Mouse (Mus musculus) kidney, embryonic 15.5 days (tissue): ENCODE measurements around the gene Arih1. TPM values are rescaled to one million over a fixed set of nuclear protein-coding genes. Genes with fewer than 3 reads are reported as not detected.

ENCODE experiments used
- ATAC-seq: fragments of 200-750 bp; cut with Nextera tagmentation; replicated peaks from 2 replicates; pipeline ENCODE4 v1.8.0; 2017; ENCODE audit warnings: moderate TSS enrichment; ENCODE audit not compliant: low FRiP score
- H3K27ac ChIP-seq: fragments of 300-500 bp; sonication (generic); 2 replicates; pipeline ENCODE4 v1.5.1; 2015; ENCODE audit warnings: mild to moderate bottlenecking, inconsistent platforms
- H3K27me3 ChIP-seq: fragments of 300-500 bp; sonication (generic); 2 replicates; pipeline ENCODE4 v1.6.1; 2015; ENCODE audit warnings: inconsistent platforms
- H3K36me3 ChIP-seq: fragments of 300-500 bp; sonication (generic); 2 replicates; pipeline ENCODE4 v1.6.1; 2015; ENCODE audit warnings: inconsistent platforms
- H3K4me1 ChIP-seq: fragments of 300-500 bp; sonication (generic); 2 replicates; pipeline ENCODE4 v1.6.1; 2015; ENCODE audit warnings: inconsistent platforms
- H3K4me2 ChIP-seq: fragments of 300-500 bp; sonication (generic); 2 replicates; pipeline ENCODE4 v1.6.1; 2015; ENCODE audit warnings: moderate library complexity, mild to moderate bottlenecking, inconsistent platforms
- H3K4me3 ChIP-seq: fragments of 300-500 bp; sonication (generic); replicated peaks from 2 replicates; pipeline ENCODE4 v1.5.1; 2015; ENCODE audit warnings: mild to moderate bottlenecking, inconsistent platforms
- H3K9ac ChIP-seq: fragments of 300-500 bp; sonication (generic); 2 replicates; pipeline ENCODE4 v1.6.1; 2015; ENCODE audit warnings: mild to moderate bottlenecking, inconsistent platforms
- H3K9me3 ChIP-seq: fragments of 300-500 bp; sonication (generic); replicated peaks from 2 replicates; pipeline ENCODE4 v1.6.1; 2016; ENCODE audit warnings: inconsistent platforms
- WGBS: fragments of 180-500 bp; shearing (Covaris S2); methylation state at CpG from one replicate; pipeline ENCODE4 v1.1.7; 2015; ENCODE audit warnings: mixed read lengths; 5-methylcytosine and 5-hydroxymethylcytosine counted together
- polyA plus RNA-seq: library from polyadenylated mRNA; unstranded; fragments of >200 nt; fragmentation: Nextera tagmentation; extraction: Ambion mirVana; gene quantifications from 2 replicates; pipeline ENCODE4 v1.2.1, GENCODE M21; 2015

Gene Arih1
- polyA plus RNA-seq, 1 experiment from 2014 or later: 18.4 TPM

DNA sequence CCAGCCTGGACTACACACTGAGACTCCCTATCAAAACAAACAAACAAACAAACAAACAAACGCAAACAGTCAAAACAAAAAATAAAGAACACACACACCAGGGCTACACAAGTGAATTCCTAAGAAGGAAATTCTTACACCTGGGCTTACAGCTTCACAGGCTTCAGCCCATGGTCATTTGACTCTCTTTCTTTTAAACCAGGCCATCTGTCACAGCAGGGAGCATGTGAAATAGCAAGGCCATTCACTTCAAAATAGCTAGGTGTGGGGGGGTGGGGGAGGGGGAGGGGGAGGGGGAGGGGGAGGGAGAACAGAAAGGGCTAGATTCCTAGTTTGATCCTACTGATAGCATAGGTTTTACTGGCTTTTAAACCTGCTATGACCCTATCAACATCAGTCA, 21.7 kb upstream of the Arih1 start:
- H3K27ac ChIP-seq: no peak overlapping the region
- no peaks in the 10 kb centered on the region for H3K9me3 ChIP-seq
- H3K27me3 ChIP-seq: no peaks in the 10 kb centered on the region
- WGBS: 50% methylated on average over 1 of the region's 1 CpGs
- H3K36me3 ChIP-seq: no peaks in the 10 kb centered on the region
- H3K4me1 ChIP-seq: no peaks in the 10 kb centered on the region
- H3K4me3 ChIP-seq: no peak overlapping the region
- H3K9ac ChIP-seq: no peak overlapping the region
- H3K4me2 ChIP-seq: no peak overlapping the region
- no peak for ATAC-seq

DNA sequence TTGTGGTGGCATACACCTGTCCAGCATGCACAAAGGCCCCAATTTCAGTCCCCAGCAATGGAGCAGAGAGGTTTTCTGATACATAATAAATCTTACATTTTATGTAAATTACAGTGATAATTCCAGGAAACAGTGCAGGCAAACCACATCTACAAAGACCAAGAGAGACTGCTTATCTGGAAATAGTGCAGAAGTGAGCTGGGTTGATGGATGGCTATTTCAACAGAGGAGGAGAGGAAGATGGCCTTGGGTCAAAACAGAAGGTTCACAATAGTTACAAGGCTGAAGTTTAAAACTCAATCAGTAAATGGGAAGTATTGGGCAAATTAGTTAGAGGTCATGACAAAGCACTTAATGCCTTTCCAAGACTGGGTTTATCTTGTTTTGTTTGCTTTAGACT, 913 bp upstream of the Arih1 start:
- Histone ChIP-seq H3K4me1 (peaks cover 16% of the 10 kb centered on the region), H3K9me3 (no peaks in the 10 kb centered on the region), H3K36me3 (peaks cover 1% of the 10 kb centered on the region; the same call in 1 of the 2 replicates), H3K27ac (peak overlapping the region; percentile 99), H3K4me2 (peak overlapping the region; percentile 72), H3K27me3 (0 out of 2 replicates have a peak, but pooled peaks cover 2% of the 10 kb centered on the region), H3K9ac (peak overlapping the region; percentile 82; the same call in 1 of the 2 replicates), H3K4me3 (peak overlapping the region; percentile 81)
- ATAC-seq: no peak

DNA sequence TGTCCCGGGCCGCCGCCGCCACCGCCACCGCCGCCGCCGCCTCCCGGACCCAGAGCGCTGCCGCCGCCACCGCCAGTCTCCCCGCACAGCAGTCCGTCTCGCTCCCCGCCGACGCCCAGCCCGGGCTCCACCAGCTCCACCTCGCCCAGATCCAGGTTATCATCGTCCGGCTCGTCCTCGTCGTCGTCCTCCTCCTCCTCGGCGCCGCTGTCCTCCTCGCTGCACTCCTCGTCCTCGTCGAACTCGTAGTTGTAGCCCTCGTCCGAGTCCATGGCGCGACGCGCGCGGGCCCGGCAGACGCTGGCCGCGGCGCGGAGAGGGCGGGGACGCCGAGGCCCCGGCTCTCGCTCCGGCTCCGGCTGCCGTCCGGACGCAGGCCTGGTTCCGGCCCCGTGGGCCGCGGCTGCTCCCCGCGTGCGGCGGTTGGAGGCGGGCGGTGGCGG, 321 bp downstream of the Arih1 start:
- ATAC-seq: peak; percentile 80
- H3K36me3 ChIP-seq: peaks cover 3% of the 10 kb centered on the region; the same call in 1 of the 2 replicates
- H3K4me1 ChIP-seq: peaks cover 18% of the 10 kb centered on the region
- 0% methylated on average over 62 of the region's 71 CpGs for WGBS
- peak overlapping the region; percentile 99 for H3K27ac ChIP-seq
- H3K9me3 ChIP-seq: no peaks in the 10 kb centered on the region
- no peaks in the 10 kb centered on the region for H3K27me3 ChIP-seq
- H3K9ac ChIP-seq: peak overlapping the region; percentile 82
- peak overlapping the region; percentile 83 for H3K4me2 ChIP-seq
- H3K4me3 ChIP-seq: peak overlapping the region; percentile 81

DNA sequence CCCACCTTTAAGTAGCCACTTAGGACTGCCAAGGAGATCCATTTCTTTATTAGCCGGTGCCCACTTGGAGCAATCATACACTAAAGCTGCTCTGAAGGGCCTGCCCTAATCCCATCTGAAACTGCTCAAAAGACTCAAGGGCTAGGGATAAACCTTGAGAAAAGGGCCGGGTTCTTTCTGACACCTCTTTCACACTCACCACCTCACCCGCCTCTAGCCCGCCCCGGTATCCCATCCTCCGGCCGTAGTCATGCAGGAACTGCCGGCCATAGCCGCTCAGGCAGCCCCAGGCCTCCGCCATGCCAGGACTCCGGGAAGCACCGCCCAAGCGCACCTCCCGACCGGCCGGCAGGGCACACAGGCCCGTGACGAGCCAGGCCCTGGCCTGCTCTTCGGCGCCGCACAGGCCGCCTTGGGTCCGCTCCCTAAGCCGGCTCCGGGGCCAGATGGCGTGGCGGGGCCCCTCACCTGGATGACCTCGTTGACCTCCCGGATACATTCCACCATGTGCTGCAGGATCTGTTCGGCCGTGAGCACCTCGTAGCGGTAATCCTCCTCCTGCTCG, 825 bp downstream of the Arih1 start:
- Histone ChIP-seq H3K27ac (peak overlapping the region; percentile 99), H3K9me3 (no peaks in the 10 kb centered on the region), H3K4me2 (peak overlapping the region; percentile 83), H3K9ac (peak overlapping the region; percentile 82), H3K4me3 (peak overlapping the region; percentile 81), H3K36me3 (peaks cover 3% of the 10 kb centered on the region; the same call in 1 of the 2 replicates), H3K4me1 (peaks cover 21% of the 10 kb centered on the region), H3K27me3 (no peaks in the 10 kb centered on the region)
- under 1% methylated on average over 34 of the region's 34 CpGs for whole genome bisulfite sequencing
- peak; percentile 72 for ATAC-seq

DNA sequence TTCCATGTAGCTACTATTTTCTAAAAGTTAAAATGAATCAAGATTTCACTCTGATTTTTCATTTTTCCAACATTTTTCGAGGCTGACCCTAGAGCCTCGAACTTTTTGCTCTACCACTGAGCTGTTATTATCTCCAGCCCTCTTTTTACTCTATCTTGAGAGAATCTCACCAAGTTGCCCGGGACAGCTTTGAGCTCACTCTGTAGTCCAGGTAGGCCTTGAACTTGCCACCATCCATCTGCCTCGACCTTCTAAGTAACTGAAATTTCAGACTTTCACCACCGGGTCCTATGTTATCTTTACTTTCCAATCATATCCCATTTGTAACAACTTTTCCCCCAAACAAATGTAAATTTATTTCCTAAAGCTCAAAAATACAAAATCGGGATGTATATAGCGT, 1.7 kb downstream of the Arih1 start:
- no peak for ATAC-seq
- peak overlapping the region; percentile 81 for H3K4me3 ChIP-seq
- peaks cover 6% of the 10 kb centered on the region; the same call in 1 of the 2 replicates for H3K36me3 ChIP-seq
- 15% methylated on average over 7 of the region's 7 CpGs for WGBS
- no peaks in the 10 kb centered on the region for H3K9me3 ChIP-seq
- H3K4me2 ChIP-seq: peak overlapping the region; percentile 83
- H3K4me1 ChIP-seq: peaks cover 23% of the 10 kb centered on the region
- H3K9ac ChIP-seq: peak overlapping the region; percentile 82
- H3K27ac ChIP-seq: no peak overlapping the region
- H3K27me3 ChIP-seq: no peaks in the 10 kb centered on the region

DNA sequence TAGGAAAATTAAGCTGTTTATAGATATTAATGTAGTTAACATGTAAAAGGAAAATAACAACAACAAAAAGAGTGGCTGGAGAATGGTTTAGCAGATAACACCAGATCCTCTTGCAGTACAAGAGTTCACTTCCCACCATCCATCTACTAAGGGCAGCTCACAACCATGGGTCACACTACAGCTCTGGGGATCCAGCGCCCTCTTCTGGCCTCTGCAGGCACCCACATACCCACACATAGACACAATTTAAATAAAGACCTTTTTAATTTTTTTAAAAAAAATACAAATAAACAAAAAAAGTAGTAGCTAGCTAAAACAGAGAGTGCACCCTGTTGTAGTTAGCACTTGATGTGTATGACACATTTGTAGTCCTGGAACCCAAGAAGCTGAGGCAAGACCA, 4.0 kb downstream of the Arih1 start:
- no peaks in the 10 kb centered on the region for H3K27me3 ChIP-seq
- no peak overlapping the region for H3K9ac ChIP-seq
- H3K9me3 ChIP-seq: no peaks in the 10 kb centered on the region
- no peak overlapping the region; the same call in 1 of the 2 replicates for H3K4me3 ChIP-seq
- no peak for ATAC-seq
- H3K36me3 ChIP-seq: peaks cover 6% of the 10 kb centered on the region; the same call in 1 of the 2 replicates
- peaks cover 28% of the 10 kb centered on the region for H3K4me1 ChIP-seq
- WGBS: 47% methylated on average over 1 of the region's 1 CpGs
- no peak overlapping the region for H3K27ac ChIP-seq
- peak overlapping the region; percentile 27; the same call in 1 of the 2 replicates for H3K4me2 ChIP-seq

DNA sequence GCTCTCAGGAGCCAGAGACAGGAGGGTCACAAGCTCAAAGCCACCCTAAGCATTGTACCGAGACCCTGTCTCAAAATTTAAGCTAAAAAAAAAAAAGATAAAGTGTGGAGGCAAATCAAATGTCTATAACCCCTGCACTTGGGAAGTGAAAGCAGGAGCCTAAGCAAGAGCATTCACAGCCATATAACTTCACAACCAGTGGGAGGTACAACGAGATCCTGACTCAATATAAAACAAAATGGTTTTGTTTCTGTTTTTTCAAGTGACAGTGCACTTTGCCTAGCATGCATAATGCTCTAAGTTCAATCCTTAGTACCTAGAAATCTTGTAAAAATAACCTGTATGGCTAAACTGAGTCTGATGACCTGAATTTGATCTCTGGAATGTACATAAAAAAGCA, 9.8 kb downstream of the Arih1 start:
- Histone ChIP-seq H3K36me3 (peaks cover 30% of the 10 kb centered on the region), H3K27ac (no peak overlapping the region)
- WGBS: 92% methylated on average over 2 of the region's 2 CpGs

DNA sequence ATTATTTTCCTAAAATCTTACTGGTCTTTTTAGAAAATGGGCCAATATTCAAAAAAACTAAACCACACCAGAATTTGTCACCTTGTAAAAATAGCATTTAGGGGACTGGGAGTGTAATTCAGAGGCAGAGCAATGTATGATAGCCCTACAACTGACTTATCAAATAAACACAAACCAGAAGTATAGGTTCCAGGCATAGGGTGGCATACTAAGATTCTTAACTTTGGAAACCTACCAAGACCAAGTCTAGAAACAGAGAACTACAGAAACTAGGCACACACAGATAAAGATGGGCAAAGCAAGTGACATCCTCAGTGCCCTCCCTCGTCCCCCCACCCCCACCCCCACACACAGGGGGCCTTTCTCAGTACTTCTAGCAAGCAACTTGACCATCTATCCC, 11.6 kb downstream of the Arih1 start:
- ATAC-seq: no peak
- Histone ChIP-seq H3K4me3 (no peak overlapping the region), H3K4me2 (no peak overlapping the region), H3K27ac (no peak overlapping the region), H3K27me3 (no peaks in the 10 kb centered on the region), H3K4me1 (peaks cover 6% of the 10 kb centered on the region), H3K36me3 (peaks cover 31% of the 10 kb centered on the region), H3K9me3 (no peaks in the 10 kb centered on the region), H3K9ac (no peak overlapping the region)
- WGBS: 92% methylated on average over 1 of the region's 1 CpGs

More for the DNA sequence above, 9.8 kb downstream of the Arih1 start:
- Histone ChIP-seq H3K4me1 (peaks cover 10% of the 10 kb centered on the region), H3K9ac (no peak overlapping the region), H3K27me3 (no peaks in the 10 kb centered on the region), H3K4me2 (no peak overlapping the region), H3K4me3 (no peak overlapping the region), H3K9me3 (no peaks in the 10 kb centered on the region)
- no peak for ATAC-seq

DNA sequence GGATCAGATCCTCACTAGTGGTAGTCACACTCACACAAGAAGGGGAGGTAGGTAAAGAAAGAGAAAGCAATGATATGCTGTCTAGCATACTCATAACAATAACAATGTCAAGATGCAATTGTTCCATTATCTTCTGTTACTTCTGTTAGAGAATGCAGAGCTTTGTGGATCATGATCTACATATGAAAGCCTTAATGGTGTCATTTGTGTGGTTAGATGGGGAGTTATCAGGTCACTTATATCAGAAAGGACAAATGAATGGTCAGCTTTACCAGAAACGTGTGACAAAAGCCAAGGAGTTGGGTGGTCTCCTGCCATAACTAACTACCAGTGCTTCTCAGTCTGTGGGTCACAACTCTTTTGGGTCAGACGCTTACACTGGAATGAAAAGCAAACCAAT, 13.2 kb downstream of the Arih1 start:
- Histone ChIP-seq H3K9me3 (no peaks in the 10 kb centered on the region), H3K36me3 (peaks cover 30% of the 10 kb centered on the region), H3K4me2 (no peak overlapping the region), H3K4me1 (peaks cover 5% of the 10 kb centered on the region), H3K9ac (no peak overlapping the region), H3K27ac (no peak overlapping the region), H3K27me3 (no peaks in the 10 kb centered on the region), H3K4me3 (no peak overlapping the region)
- 81% methylated on average over 2 of the region's 2 CpGs for WGBS
- no peak for ATAC-seq

DNA sequence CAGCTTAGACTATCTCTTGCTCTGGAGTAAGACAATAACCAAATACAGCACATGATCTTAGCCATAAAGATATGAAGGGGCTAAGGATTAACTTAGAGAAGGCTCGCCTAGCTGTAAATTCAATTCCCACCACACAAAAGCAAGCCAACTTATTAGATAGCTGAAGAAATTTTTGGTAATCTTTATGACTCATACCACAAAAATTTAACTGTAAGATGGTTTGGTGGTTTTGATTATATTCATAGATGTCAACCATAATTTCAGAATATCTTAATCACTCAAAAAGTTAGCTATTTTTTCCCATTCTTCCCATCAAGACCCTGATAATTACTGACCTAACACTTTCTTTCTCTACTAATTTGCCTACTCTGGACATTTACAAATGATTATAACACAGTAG, 17.0 kb downstream of the Arih1 start:
- no peak overlapping the region for H3K9ac ChIP-seq
- H3K9me3 ChIP-seq: no peaks in the 10 kb centered on the region
- no peak overlapping the region for H3K4me3 ChIP-seq
- 84% methylated on average over 1 of the region's 1 CpGs for WGBS
- no peak overlapping the region for H3K27ac ChIP-seq
- H3K4me1 ChIP-seq: no peaks in the 10 kb centered on the region
- peaks cover 21% of the 10 kb centered on the region for H3K36me3 ChIP-seq
- H3K27me3 ChIP-seq: no peaks in the 10 kb centered on the region
- H3K4me2 ChIP-seq: no peak overlapping the region
- ATAC-seq: no peak

DNA sequence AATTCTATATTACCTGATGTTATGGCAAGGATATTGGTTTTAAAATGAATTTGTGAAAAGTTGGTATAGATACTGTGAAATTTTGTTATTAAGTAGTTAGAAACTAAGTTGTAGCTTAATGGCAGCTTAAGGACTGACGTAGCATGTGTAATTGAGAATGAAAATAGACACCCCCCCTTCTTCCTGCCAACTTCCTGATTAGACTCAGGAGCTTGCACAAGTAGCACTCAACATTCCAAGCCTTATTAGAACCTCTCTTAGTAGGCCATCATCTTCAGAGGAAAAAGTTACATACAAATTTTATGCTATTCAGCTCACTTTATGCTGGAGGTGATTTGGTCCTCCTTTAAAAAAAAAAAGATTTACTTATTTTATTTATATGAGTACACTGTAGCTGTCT, 22.1 kb downstream of the Arih1 start:
- H3K36me3 ChIP-seq: peaks cover 5% of the 10 kb centered on the region; the same call in 1 of the 2 replicates
- H3K4me3 ChIP-seq: no peak overlapping the region
- no peaks in the 10 kb centered on the region for H3K27me3 ChIP-seq
- no peak overlapping the region for H3K9ac ChIP-seq
- no peaks in the 10 kb centered on the region for H3K9me3 ChIP-seq
- WGBS: 65% methylated on average over 1 of the region's 1 CpGs
- no peak overlapping the region for H3K27ac ChIP-seq
- no peaks in the 10 kb centered on the region for H3K4me1 ChIP-seq
- no peak overlapping the region for H3K4me2 ChIP-seq
- no peak for ATAC-seq

DNA sequence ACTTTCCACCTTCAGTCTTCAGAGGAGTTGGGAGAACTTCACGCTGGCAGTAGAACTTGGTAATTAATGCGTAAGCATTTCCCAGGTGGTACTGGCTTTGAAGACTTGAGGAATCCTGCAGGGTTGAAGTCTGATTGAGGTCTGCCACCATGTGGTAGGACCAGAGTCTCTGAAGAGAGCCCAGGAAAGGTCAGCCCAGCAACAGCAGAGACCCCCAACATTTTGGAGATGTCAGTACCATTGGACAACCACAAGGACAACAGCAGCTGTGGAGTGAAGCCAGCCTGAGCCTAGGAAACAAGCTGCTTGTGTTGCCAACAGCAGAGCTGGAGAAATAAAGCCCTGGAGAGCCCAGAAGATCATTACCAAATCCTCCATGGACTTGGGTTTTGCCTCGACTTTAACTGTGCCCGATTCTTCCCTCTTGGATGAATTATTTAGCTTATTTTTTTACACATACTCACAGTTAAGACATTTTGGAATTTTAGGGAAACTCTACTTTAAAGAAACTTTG, 27.4 kb downstream of the Arih1 start:
- no peak overlapping the region for H3K4me3 ChIP-seq
- H3K4me2 ChIP-seq: no peak overlapping the region
- no peaks in the 10 kb centered on the region for H3K27me3 ChIP-seq
- no peak overlapping the region for H3K9ac ChIP-seq
- 68% methylated on average over 4 of the region's 4 CpGs for WGBS
- ATAC-seq: no peak
- H3K36me3 ChIP-seq: peaks cover 14% of the 10 kb centered on the region
- no peaks in the 10 kb centered on the region for H3K9me3 ChIP-seq
- no peak overlapping the region for H3K27ac ChIP-seq
- H3K4me1 ChIP-seq: peaks cover 13% of the 10 kb centered on the region; the same call in 1 of the 2 replicates
